Mouse (Mus musculus) heart, embryonic 14.5 days (tissue): Measurements from ENCODE around the gene Sox1. TPM values are rescaled to one million over a fixed set of nuclear protein-coding genes. Genes with fewer than 3 reads are reported as not detected.

ENCODE experiments used
- ATAC-seq: fragments of 200-750 bp; cut with Nextera tagmentation; 2 replicates; pipeline ENCODE4 v1.8.0; 2017; ENCODE audit warnings: low read depth, moderate TSS enrichment; ENCODE audit not compliant: insufficient number of reproducible peaks, insufficient read depth, low FRiP score
- H3K27ac ChIP-seq, 2 experiments: fragments of 200-500 bp in 1 of 2; fragments of 300-500 bp in 1 of 2; sonication (generic) in 1 of 2; replicated peaks in 1 of 2; 2 replicates each; pipeline ENCODE4 v1.5.1; 2012 to 2014; ENCODE audit warnings: low read depth in 2 of 2, low read length in 2 of 2, control low read depth in 1 of 2, mild to moderate bottlenecking in 1 of 2, mixed read lengths in 1 of 2; ENCODE audit not compliant: control insufficient read depth in 1 of 2, insufficient read depth in 1 of 2
- H3K27me3 ChIP-seq: fragments of 300-500 bp; sonication (generic); 2 replicates; pipeline ENCODE4 v1.6.1; 2014; ENCODE audit warnings: mild to moderate bottlenecking, low read length, control low read depth; ENCODE audit not compliant: control insufficient read depth, insufficient read depth
- H3K36me3 ChIP-seq: fragments of 300-500 bp; sonication (generic); 2 replicates; pipeline ENCODE4 v1.6.1; 2014; ENCODE audit warnings: mild to moderate bottlenecking, control low read depth, low read length, mixed read lengths; ENCODE audit not compliant: control insufficient read depth, insufficient read depth
- H3K4me1 ChIP-seq, 2 experiments: fragments of 200-500 bp in 1 of 2; fragments of 300-500 bp in 1 of 2; sonication (generic) in 1 of 2; 2 replicates each; pipeline ENCODE4 v1.6.1; 2012 to 2014; ENCODE audit warnings: low read length in 2 of 2, control low read depth in 1 of 2, mixed read lengths in 1 of 2; ENCODE audit not compliant: control insufficient read depth in 2 of 2, insufficient read depth in 2 of 2
- H3K4me2 ChIP-seq: fragments of 300-500 bp; sonication (generic); 2 replicates; pipeline ENCODE4 v1.6.1; 2014; ENCODE audit warnings: mild to moderate bottlenecking, low read length
- H3K4me3 ChIP-seq, 2 experiments: fragments of 200-500 bp in 1 of 2; fragments of 300-500 bp in 1 of 2; sonication (generic) in 1 of 2; 2 replicates each; pipeline ENCODE4 v1.5.1; 2012 to 2014; ENCODE audit warnings: low read length in 2 of 2, mild to moderate bottlenecking in 2 of 2, control low read depth in 1 of 2, low read depth in 1 of 2, moderate library complexity in 1 of 2; ENCODE audit not compliant: control insufficient read depth in 1 of 2, insufficient read depth in 1 of 2
- H3K9ac ChIP-seq: fragments of 300-500 bp; sonication (generic); 2 replicates; pipeline ENCODE4 v1.6.1; 2014; ENCODE audit warnings: mild to moderate bottlenecking, low read length
- H3K9me3 ChIP-seq: fragments of 300-500 bp; sonication (generic); 2 replicates; pipeline ENCODE4 v1.6.1; 2016; ENCODE audit warnings: low read length, control low read depth; ENCODE audit not compliant: control insufficient read depth
- WGBS: fragments of 180-500 bp; shearing (Covaris S2); extraction: QIAGEN DNeasy Blood & Tissue Kit; methylation state at CpG from one replicate; pipeline ENCODE4 v1.1.7; 2014; 5-methylcytosine and 5-hydroxymethylcytosine counted together
- polyA plus RNA-seq: library from polyadenylated mRNA; unstranded; fragments of >200 nt; fragmentation: Nextera tagmentation; extraction: Ambion mirVana; gene quantifications from 2 replicates; pipeline ENCODE4 v1.2.1, GENCODE M21; 2014

Sox1 gene
- polyA plus RNA-seq, 1 experiment from 2014 or later = not detected

DNA sequence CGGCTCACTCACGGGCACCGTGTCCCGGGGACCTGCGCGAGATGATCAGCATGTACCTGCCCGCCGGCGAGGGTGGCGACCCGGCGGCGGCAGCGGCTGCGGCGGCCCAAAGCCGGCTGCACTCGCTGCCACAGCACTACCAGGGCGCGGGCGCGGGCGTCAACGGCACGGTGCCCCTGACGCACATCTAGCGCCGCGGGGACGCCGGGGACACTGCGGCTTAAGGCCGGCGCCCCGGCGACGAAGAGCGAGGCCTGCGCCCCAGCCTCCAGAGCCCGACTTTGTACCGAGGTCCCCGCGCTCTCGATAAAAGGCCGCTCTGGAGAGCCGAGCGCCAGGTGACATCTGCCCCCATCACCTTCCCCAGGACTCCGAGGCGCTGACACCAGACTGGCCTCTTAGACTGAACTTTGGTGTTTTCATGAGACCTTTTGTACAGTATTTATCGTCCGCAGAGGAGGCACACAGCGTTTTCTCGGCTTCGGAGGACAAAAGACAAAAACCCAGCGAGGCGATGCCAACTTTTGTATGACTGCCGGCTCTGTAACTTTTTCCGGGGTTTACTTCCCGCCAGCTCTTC is 2.3 kb downstream of the Sox1 start:
- H3K4me2 ChIP-seq = peak overlapping the region; percentile 45
- peaks cover 100% of the 10 kb centered on the region for H3K27me3 ChIP-seq
- WGBS = 1% methylated on average over 47 of the region's 59 CpGs
- no peaks in the 10 kb centered on the region for H3K36me3 ChIP-seq
- no peak overlapping the region for H3K27ac ChIP-seq
- no peaks in the 10 kb centered on the region for H3K9me3 ChIP-seq
- H3K4me1 ChIP-seq = peaks cover 4 to 23% of the 10 kb centered on the region in 2 experiments; a peak in 3 of 4 replicates
- no peak overlapping the region for H3K9ac ChIP-seq
- peak overlapping the region in 1 of 2 experiments; percentile 34; a peak in 2 of 4 replicates for H3K4me3 ChIP-seq
- no peak for ATAC-seq

DNA sequence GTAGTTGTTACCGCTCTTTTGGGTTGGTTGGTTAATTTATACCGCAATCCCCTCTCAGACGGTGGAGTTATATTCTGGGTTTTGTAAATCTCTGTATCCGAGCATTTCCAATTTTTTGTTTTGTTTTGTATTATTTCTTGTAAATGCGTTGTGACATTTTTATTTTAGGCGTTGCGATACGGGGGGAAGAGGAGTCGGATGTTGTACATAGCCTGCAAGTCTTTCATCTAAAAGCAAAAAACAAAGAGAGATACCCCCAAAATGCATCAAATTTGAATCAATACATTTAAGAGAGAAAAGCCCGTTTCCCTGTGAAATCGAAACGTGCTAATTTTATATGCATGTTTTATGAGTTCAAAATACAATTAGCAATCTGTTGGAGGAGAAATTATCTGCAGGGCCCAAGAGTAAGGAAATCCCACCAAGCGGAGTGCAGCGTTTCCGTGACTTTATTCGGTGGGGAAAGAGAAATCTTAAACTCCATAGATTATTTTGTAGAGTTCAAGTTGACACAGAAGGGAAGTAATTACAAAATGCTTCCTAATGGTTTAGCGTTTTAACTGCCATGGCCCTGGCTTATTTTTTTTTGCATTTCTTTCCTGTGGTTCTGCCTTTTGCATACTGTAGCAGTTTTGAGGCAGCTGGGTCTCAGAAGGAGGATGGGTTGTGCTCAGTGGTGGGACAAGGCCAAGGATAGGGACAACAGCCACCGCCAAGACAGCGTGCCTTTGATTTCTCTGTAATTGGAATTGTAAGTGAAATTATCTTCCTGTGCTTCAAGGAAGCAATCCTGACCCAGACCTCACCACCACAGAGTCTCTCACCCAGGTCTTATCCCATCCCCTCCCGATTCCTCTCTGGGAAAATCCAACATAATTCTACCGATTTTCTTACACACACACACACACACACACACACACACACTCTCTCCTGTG is 3.2 kb downstream of the Sox1 start:
- Histone ChIP-seq H3K27ac (no peak overlapping the region), H3K9ac (no peak overlapping the region), H3K4me1 (peaks cover 4 to 23% of the 10 kb centered on the region in 2 experiments; a peak in 3 of 4 replicates), H3K4me3 (no peak overlapping the region), H3K4me2 (no peak overlapping the region), H3K9me3 (no peaks in the 10 kb centered on the region), H3K36me3 (no peaks in the 10 kb centered on the region), H3K27me3 (peaks cover 100% of the 10 kb centered on the region)
- ATAC-seq = no peak
- WGBS = 3% methylated on average over 21 of the region's 21 CpGs

DNA sequence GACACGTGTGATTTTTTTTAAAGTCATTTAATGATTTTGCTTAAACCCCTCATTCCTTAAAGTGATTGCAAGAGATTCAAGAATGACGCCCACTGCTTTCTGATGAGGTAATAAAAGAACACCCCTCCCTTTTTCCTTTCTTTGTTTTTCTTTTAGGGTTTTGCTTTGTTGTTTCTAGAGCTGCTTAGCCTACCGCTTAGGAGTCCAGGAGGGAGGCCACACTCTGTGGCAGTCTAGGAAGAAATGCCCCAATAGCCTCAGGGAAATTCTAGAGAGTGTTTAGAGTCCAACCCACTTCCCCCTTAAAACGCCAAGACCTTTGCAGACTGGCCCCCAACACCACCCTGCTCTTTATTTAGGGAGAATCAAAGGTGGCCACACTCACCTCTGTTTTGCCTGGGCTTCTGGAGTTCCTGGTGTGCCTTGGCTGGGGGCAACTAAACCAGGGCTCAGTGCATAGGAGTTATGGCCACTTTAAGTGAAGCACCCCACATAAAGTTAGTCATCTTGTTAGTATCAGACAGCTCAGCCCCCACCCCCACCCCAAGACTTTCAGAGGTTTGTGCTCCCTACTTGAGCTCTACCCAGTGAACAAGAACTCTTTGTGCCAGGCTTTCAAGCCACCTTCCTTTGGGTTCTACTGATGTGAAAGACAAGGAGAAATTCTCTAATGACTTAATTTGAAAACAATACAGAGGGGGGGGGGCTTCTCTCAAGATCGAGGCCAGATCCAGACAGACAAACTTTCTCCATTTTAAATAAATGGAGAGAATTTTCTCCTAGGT is 4.5 kb downstream of the Sox1 start:
- no peaks in the 10 kb centered on the region for H3K9me3 ChIP-seq
- H3K9ac ChIP-seq = no peak overlapping the region
- no peak for ATAC-seq
- no peaks in the 10 kb centered on the region for H3K36me3 ChIP-seq
- WGBS = 4% methylated on average over 5 of the region's 5 CpGs
- no peak overlapping the region for H3K4me2 ChIP-seq
- H3K27me3 ChIP-seq = peaks cover 100% of the 10 kb centered on the region
- no peak overlapping the region for H3K4me3 ChIP-seq
- peaks cover 4 to 23% of the 10 kb centered on the region in 2 experiments; a peak in 3 of 4 replicates for H3K4me1 ChIP-seq
- H3K27ac ChIP-seq = no peak overlapping the region

DNA sequence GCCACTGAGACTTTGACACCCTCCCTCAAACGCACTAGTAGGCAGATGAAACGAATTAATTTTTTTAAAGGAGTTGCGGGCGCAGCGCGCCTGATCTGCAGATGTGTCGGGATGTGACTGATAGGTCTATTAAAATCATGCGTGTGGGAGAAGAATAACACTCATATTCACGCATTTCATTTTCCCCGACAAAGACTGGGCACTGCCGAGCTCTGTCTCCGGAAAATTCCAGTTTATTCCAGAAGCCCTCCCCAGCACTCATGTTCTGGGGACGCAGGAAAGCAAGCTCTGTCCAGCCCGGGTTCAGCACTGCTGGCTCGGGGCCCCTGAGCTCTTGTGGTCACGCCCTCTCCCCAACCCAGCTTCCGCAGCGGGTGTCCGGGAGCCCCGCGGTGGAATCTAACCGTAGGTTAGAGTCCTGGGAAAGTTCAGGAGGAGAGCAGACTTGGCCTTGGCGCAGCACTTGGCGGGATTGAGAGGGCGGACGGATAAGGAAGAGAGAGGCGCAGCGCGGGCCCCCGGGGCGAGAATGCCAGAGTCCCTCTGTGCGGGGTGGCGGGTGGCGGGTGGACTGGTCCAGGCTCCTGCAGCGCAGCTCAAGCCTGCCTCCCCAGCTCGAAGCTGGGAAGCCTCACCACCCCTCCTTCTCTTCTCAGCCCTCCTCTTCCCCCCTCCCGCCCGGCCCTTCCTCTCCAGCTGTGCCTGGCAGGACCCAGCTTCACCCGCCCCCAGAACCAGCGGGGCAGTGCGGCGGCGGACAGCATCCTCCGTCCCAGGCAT is 5.7 kb downstream of the Sox1 start:
- Histone ChIP-seq H3K4me1 (peaks cover 0 to 14% of the 10 kb centered on the region in 2 experiments; a peak in 1 of 4 replicates), H3K9ac (no peak overlapping the region), H3K27me3 (peaks cover 100% of the 10 kb centered on the region), H3K4me2 (no peak overlapping the region), H3K9me3 (no peaks in the 10 kb centered on the region), H3K27ac (no peak overlapping the region), H3K36me3 (no peaks in the 10 kb centered on the region), H3K4me3 (no peak overlapping the region)
- WGBS = 1% methylated on average over 35 of the region's 44 CpGs
- no peak for ATAC-seq

DNA sequence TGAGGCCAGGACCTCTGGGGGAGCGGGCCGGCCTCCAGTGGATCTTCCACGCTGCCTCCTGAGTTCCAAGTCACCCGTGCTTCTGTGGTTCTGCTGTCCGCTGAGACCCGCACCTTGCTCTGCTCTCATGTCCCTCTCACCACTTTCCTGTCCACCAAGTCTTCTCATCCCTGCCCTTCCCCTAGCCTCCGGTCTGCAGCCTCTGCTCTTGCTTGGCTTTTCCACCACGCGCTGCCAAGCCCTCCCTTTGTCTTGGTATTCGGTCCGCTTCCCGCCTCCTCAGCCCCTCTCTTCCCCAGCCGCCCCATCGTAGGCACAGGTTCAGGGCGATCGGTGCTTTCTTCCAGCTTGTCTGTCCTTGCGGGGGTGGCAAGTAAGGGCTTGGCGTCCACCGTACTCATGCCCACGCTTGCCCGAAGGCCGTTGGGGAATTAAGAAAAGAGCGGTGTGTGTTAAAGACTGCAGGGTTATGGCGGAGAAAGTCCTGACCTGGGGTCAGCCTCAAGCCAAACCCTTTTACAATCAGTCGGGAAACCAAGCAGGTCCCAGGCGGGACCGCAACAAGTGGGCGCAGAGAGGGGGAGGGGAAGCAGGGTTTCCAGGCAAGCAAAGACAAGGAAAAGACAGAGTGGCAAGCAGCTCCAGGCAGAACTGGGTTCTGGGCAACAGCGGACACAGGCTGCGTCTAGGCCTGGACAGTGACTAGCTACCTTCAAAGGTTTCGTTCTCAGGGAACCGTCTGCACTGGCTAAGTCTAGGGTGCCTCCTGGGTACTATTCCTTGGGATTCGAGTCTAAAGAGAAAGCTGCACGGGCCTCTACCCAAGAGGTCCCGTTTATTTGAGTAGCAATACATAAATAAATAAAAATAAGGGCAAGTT is 6.5 kb downstream of the Sox1 start:
- H3K36me3 ChIP-seq = no peaks in the 10 kb centered on the region
- peaks cover 0 to 9% of the 10 kb centered on the region in 2 experiments; a peak in 1 of 4 replicates for H3K4me1 ChIP-seq
- no peak overlapping the region for H3K4me3 ChIP-seq
- H3K4me2 ChIP-seq = no peak overlapping the region
- no peak overlapping the region for H3K27ac ChIP-seq
- ATAC-seq = no peak
- no peak overlapping the region for H3K9ac ChIP-seq
- H3K27me3 ChIP-seq = peaks cover 100% of the 10 kb centered on the region
- 2% methylated on average over 35 of the region's 35 CpGs for WGBS
- no peaks in the 10 kb centered on the region for H3K9me3 ChIP-seq

DNA sequence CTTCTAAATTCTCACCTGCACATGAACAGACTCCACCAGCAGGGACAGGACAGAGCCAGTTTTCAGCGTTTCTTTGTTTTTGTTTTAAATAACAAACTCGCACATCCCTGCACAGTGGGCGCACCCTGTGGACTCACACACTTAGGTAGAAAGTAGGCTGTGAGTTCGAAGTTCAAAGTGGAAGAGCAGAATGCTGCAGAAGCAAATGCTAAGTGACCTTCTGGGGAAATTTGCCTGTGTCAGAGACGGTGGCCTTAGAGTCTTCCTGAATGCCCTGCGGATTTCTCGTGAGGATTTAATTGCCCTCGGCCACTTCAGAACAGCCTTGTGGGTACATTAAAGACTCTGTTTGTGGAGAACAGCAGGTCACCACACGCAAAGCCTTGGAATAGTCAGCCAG is 7.6 kb downstream of the Sox1 start:
- WGBS = 4% methylated on average over 9 of the region's 9 CpGs
- Histone ChIP-seq H3K4me2 (no peak overlapping the region), H3K4me1 (no peaks in the 10 kb centered on the region), H3K9me3 (no peaks in the 10 kb centered on the region), H3K9ac (no peak overlapping the region), H3K36me3 (no peaks in the 10 kb centered on the region), H3K27me3 (peaks cover 98% of the 10 kb centered on the region), H3K4me3 (no peak overlapping the region), H3K27ac (no peak overlapping the region)
- no peak for ATAC-seq
